Mouse (Mus musculus): ENCODE measurements at regions not wholly inside any gene's neighbourhood (a gene's known extent, or its start where the extent isn't known, plus 50 kb on each side); places are given as distances from the start of the nearest gene placed in this dataset.
A peak's percentile ranks its signal among the peaks of the same experiment; 100 is the strongest.

GRCm38 (mm10) chr6:31109604-31110003 is 150.7 kb upstream of the Klf14 start:
- Histone ChIP-seq H3K4me2 (no peak overlapping the region), H3K4me3 (no peak overlapping the region), H3K9ac (no peak overlapping the region), H3K36me3 (no peaks in the 10 kb centered on the region), H3K27me3 (replicated peaks) (no peaks in the 10 kb centered on the region), H3K4me1 (peaks cover 52% of the 10 kb centered on the region), H3K9me3 (peaks cover 9% of the 10 kb centered on the region; the same call in 1 of the 2 replicates), H3K27ac (replicated peaks) (no peak overlapping the region)
- no peak for ATAC-seq (ENCODE audit: extremely low read depth, insufficient number of reproducible peaks, low FRiP score, low TSS enrichment)
- 68% methylated on average over 4 of the region's 4 CpGs for WGBS

GRCm38 (mm10) chr6:31112293-31113077 is 153.6 kb upstream of the Klf14 start:
- no peak overlapping the region for H3K4me2 ChIP-seq
- peaks cover 59% of the 10 kb centered on the region for H3K4me1 ChIP-seq
- H3K27me3 ChIP-seq (replicated peaks): no peaks in the 10 kb centered on the region
- WGBS: 64% methylated on average over 13 of the region's 13 CpGs
- no peak for ATAC-seq (ENCODE audit: extremely low read depth, insufficient number of reproducible peaks, low FRiP score, low TSS enrichment)
- peak overlapping the region; percentile 8; the same call in 1 of the 2 replicates for H3K9ac ChIP-seq
- H3K9me3 ChIP-seq: peaks cover 9% of the 10 kb centered on the region; the same call in 1 of the 2 replicates
- H3K27ac ChIP-seq (replicated peaks): peak overlapping the region; percentile 44
- H3K36me3 ChIP-seq: no peaks in the 10 kb centered on the region
- no peak overlapping the region for H3K4me3 ChIP-seq

- H3K4me1 ChIP-seq: peaks cover 48% of the 10 kb centered on the region
- no peak overlapping the region for H3K4me3 ChIP-seq
- ATAC-seq (ENCODE audit: extremely low read depth, insufficient number of reproducible peaks, low FRiP score, low TSS enrichment): no peak
- peak overlapping the region; percentile 47 for H3K4me2 ChIP-seq
- 72% methylated on average over 21 of the region's 21 CpGs for WGBS
- peak overlapping the region; percentile 67 for H3K27ac ChIP-seq (replicated peaks)
- H3K9ac ChIP-seq: no peak overlapping the region
- no peaks in the 10 kb centered on the region for H3K36me3 ChIP-seq
- no peaks in the 10 kb centered on the region for H3K27me3 ChIP-seq (replicated peaks)
- H3K9me3 ChIP-seq: peaks cover 9% of the 10 kb centered on the region; the same call in 1 of the 2 replicates
Measured at GRCm38 (mm10) chr6:31113558-31114326, 154.9 kb upstream of the Klf14 start.

GRCm38 (mm10) chr6:31114336-31115335 is 155.8 kb upstream of the Klf14 start:
- peak overlapping the region; percentile 47 for H3K4me2 ChIP-seq
- 36% methylated on average over 19 of the region's 19 CpGs for WGBS
- ATAC-seq (ENCODE audit: extremely low read depth, insufficient number of reproducible peaks, low FRiP score, low TSS enrichment): no peak
- peaks cover 48% of the 10 kb centered on the region for H3K4me1 ChIP-seq
- peak overlapping the region; percentile 67 for H3K27ac ChIP-seq (replicated peaks)
- H3K36me3 ChIP-seq: no peaks in the 10 kb centered on the region
- H3K9me3 ChIP-seq: 0 out of 2 replicates have a peak, but pooled peaks cover under 1% of the 10 kb centered on the region
- H3K27me3 ChIP-seq (replicated peaks): no peaks in the 10 kb centered on the region
- no peak overlapping the region for H3K9ac ChIP-seq
- peak overlapping the region; percentile 7; the same call in 1 of the 2 replicates for H3K4me3 ChIP-seq

- Histone ChIP-seq H3K4me2 (peak overlapping the region; percentile 47), H3K9me3 (no peaks in the 10 kb centered on the region), H3K36me3 (no peaks in the 10 kb centered on the region), H3K4me3 (no peak overlapping the region), H3K27ac (replicated peaks) (0 out of 2 replicates have a peak overlapping the region, but pooled peaks have one; percentile 20), H3K9ac (peak overlapping the region; percentile 42; the same call in 1 of the 2 replicates), H3K4me1 (peaks cover 48% of the 10 kb centered on the region), H3K27me3 (replicated peaks) (no peaks in the 10 kb centered on the region)
- 57% methylated on average over 4 of the region's 4 CpGs for WGBS
- no peak for ATAC-seq (ENCODE audit: extremely low read depth, insufficient number of reproducible peaks, low FRiP score, low TSS enrichment)
Measured at GRCm38 (mm10) chr6:31115566-31115965, 156.7 kb upstream of the Klf14 start.

- Histone ChIP-seq H3K4me3 (peak overlapping the region; percentile 10; the same call in 1 of the 2 replicates), H3K36me3 (no peaks in the 10 kb centered on the region), H3K4me1 (peaks cover 55% of the 10 kb centered on the region), H3K9me3 (no peaks in the 10 kb centered on the region), H3K4me2 (peak overlapping the region; percentile 46), H3K27ac (replicated peaks) (0 out of 2 replicates have a peak overlapping the region, but pooled peaks have one; percentile 21), H3K27me3 (replicated peaks) (no peaks in the 10 kb centered on the region), H3K9ac (no peak overlapping the region)
- 42% methylated on average over 6 of the region's 6 CpGs for WGBS
- no peak for ATAC-seq (ENCODE audit: extremely low read depth, insufficient number of reproducible peaks, low FRiP score, low TSS enrichment)
Measured at GRCm38 (mm10) chr6:31116365-31116764, 157.5 kb upstream of the Klf14 start.

GRCm38 (mm10) chr6:31117666-31118065 is 158.8 kb upstream of the Klf14 start:
- WGBS: 84% methylated on average over 12 of the region's 12 CpGs
- no peak for ATAC-seq (ENCODE audit: extremely low read depth, insufficient number of reproducible peaks, low FRiP score, low TSS enrichment)

GRCm38 (mm10) chr6:31121008-31121407 is 162.1 kb upstream of the Klf14 start:
- Histone ChIP-seq H3K9ac (no peak overlapping the region), H3K4me2 (peak overlapping the region; percentile 49), H3K27me3 (replicated peaks) (no peaks in the 10 kb centered on the region), H3K9me3 (no peaks in the 10 kb centered on the region), H3K27ac (replicated peaks) (peak overlapping the region; percentile 53), H3K4me3 (no peak overlapping the region), H3K36me3 (no peaks in the 10 kb centered on the region), H3K4me1 (peaks cover 21% of the 10 kb centered on the region)
- WGBS: 43% methylated on average over 8 of the region's 8 CpGs
- no peak for ATAC-seq (ENCODE audit: extremely low read depth, insufficient number of reproducible peaks, low FRiP score, low TSS enrichment)

More at GRCm38 (mm10) chr6:31117666-31118065, 158.8 kb upstream of the Klf14 start:
- Histone ChIP-seq H3K9ac (no peak overlapping the region), H3K27ac (replicated peaks) (no peak overlapping the region), H3K27me3 (replicated peaks) (no peaks in the 10 kb centered on the region), H3K9me3 (no peaks in the 10 kb centered on the region), H3K4me1 (peaks cover 52% of the 10 kb centered on the region), H3K4me2 (no peak overlapping the region), H3K4me3 (no peak overlapping the region), H3K36me3 (no peaks in the 10 kb centered on the region)

GRCm38 (mm10) chr6:31122895-31123294 is 164.0 kb upstream of the Klf14 start:
- Histone ChIP-seq H3K9me3 (no peaks in the 10 kb centered on the region), H3K36me3 (no peaks in the 10 kb centered on the region), H3K4me3 (no peak overlapping the region), H3K27me3 (replicated peaks) (no peaks in the 10 kb centered on the region), H3K9ac (no peak overlapping the region), H3K4me1 (peaks cover 13% of the 10 kb centered on the region), H3K27ac (replicated peaks) (no peak overlapping the region), H3K4me2 (no peak overlapping the region)
- 73% methylated on average over 5 of the region's 5 CpGs for WGBS
- no peak for ATAC-seq (ENCODE audit: extremely low read depth, insufficient number of reproducible peaks, low FRiP score, low TSS enrichment)

- Histone ChIP-seq H3K9ac (no peak overlapping the region), H3K4me2 (no peak overlapping the region), H3K36me3 (no peaks in the 10 kb centered on the region), H3K4me3 (no peak overlapping the region), H3K27ac (replicated peaks) (no peak overlapping the region), H3K27me3 (replicated peaks) (no peaks in the 10 kb centered on the region), H3K4me1 (peaks cover 13% of the 10 kb centered on the region), H3K9me3 (no peaks in the 10 kb centered on the region)
- ATAC-seq (ENCODE audit: extremely low read depth, insufficient number of reproducible peaks, low FRiP score, low TSS enrichment): no peak
- 76% methylated on average over 4 of the region's 4 CpGs for WGBS
Measured at GRCm38 (mm10) chr6:31123342-31123990, 164.6 kb upstream of the Klf14 start.
